Mouse (Mus musculus) urinary bladder, postnatal 14 days (tissue): ENCODE data around the gene Slc45a3.
A peak's percentile ranks its signal among the peaks of the same experiment; 100 is the strongest.

Experiments
- DNase-seq: peaks from one replicate; pipeline ENCODE4 v3.0.0; 2021; ENCODE audit warnings: low spot score

The Slc45a3 gene

DNA sequence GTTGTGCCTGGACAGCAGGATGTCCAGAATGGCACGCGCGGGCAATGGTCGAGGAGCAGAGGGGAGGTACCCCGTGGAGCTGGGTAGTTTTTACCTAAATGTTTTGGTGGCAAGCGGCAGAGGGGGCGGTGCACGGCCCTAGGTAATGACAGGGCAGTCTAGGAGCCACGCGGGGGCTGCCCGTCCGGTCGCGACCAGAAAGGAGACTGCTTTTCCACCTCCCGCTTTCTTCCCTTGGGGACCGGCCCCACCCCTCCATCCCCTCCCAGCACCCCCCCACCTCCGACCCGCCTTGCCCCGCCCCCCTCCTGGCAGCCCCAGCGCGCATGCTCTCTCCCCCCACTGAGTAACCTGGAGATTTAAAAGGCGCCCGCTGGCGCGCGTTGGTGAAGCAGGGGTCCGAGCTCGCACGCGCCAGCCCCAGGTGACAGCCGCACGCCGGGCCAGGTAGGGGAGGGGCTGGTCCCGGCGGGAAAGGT lies at the start of gene Slc45a3:
Gene Slc45a3, plus strand, starts transcription at position 362 of the 479 bp plus-strand sequence.
- DNase-seq, result peak; percentile 52

DNA sequence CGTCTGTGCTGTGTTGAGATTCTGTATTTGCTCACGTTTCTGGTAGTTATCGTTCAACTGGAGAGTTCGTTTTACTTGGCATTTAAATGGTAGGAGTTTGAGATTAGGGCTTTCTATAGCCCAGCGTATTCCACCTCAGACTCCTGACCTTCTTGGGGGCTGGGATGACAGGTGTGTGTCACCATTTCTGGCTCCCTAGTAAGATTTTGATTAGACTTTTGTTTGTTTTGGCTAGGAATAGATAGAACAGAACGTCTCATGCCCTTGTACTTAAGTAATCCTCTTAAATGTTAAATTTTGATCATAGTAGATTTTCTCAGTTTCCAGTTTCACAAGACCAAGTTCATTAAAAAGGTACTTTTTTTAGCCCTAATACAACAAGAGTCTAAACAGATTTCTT lies 45.1 kb upstream of the Slc45a3 start:
- DNase-seq, result no peak

DNA sequence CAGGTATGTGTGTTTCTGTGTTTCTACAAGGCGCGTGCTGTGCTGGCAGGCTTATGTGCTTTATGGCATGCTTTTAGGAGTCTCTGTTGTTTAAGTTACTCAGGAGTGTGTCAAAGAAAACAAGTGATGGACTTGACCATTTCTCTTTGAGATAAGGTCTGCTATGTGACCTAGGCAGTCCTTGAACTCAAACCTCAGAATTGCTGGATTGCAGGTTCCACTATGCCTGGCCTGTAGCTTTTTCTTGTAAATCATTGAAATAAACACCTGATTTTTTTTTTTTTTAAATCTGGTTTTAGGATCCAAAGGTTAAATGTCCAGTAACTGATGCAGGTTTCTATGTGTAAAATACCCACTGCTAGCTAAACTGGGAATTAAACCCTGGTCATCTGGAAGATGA lies 43.7 kb upstream of the Slc45a3 start:
- DNase-seq, result no peak

DNA sequence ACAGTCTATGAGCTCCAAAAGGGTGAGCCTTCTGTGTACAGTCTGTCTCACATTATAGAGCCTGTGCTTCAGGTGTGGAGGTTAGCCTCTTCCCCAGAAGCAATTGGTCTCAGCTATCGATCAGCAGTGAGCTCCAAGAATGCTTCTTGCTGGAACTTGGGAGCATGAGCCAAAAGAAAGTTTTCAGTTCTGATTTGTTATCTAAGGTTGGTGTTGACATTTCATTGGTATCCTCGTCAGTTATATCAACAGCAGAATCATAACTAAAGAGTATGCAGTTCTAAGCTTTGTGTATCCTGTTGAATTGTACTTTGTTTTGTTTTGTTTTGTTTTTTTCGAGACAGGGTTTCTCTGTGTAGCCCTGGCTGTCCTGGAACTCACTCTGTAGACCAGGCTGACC lies 40.7 kb upstream of the Slc45a3 start:
- no peak for DNase-seq

DNA sequence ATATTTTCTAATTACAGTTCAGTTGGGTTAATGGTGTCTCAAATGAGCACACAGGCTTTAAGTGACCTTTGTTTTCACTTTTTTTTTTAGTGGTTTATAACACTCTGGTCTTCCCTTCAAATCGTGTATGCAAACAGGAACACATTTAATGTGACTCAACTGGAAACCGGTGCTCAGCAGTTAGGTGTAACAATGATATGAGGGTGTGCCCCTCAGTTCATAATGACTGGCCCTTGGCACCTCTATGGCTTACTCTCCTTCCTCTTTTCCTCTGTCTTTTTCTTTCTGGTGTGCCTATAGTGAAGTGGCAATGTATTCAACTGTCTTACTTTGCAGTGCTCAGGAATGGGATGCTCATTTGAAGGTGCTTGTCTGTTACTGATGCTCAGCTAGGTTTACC lies 29.3 kb upstream of the Slc45a3 start:
- no peak for DNase-seq

DNA sequence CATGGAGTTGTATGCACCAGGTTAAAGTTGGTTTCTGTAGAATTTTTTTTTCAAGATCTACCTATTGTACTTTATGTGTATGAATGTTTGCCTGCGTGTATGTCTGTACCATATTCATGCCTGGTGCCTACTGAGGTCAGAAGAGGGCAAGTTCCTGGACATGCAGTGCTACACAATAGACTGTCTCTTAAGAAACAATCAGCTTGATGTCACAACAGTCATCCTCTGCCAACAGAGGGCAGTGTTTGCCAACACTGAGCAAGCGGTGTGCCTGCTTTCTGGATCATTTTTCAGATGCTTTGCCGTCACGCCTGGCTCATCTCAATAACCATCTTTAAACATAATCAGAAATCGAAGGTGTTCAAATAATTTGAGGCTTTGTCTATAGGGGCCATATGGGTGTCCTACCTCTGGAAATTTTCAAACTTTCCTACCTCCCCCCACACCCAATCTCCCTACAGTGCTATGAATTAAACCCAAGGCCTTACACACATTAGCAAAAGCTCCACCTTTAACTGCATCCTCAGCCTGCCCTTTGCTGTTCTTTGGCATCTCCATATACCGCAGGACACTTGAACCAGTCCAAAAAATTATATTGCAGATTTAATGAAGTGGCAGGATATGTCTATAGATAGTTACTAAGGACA lies 25.0 kb upstream of the Slc45a3 start:
- DNase-seq, result peak; percentile 74

DNA sequence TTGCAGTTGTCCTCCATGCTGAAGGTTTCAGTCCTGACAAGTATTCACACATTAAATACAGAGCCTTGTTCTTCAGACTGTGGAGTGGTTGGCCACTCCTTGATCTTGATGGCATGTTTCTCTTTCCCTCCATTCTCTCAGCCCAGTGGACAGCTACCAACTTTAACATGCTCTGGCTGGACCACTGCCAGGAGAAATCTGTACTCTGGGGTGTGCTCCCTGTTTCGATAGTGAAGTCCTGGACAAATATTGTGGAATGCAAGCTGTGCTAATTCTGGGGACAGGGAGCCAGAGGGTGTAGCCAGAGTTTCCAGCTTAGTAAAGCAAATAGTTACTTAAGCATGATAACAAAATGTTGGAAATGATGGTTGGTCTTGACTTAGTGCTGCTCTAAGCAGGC lies 24.0 kb upstream of the Slc45a3 start:
- DNase-seq, result peak; percentile 47

DNA sequence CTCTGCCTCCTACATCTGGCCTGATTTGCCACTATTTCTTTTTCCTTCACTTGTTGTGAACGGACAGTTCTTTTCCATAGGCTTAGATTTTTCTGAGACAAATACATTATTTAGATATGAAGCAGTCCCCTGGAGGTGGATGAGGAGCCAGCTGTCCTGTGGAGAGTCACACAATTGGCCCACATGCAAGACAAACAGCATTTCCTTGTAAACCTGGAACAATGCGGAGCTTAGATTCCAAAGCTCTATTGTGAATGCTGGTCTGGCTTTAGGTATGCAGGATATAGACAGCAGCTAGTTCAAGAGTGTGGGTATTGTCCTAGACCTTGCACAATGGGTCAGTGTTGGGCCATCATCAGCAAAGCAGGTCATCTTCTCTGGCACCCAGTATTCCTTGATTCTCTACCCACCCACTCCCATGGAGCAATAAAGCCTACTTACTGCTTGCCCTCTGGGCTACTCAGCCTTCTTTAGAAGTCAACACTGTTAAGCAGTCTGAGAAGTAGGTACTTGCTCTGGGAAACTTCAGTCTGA lies 22.0 kb upstream of the Slc45a3 start:
- DNase-seq, result no peak

DNA sequence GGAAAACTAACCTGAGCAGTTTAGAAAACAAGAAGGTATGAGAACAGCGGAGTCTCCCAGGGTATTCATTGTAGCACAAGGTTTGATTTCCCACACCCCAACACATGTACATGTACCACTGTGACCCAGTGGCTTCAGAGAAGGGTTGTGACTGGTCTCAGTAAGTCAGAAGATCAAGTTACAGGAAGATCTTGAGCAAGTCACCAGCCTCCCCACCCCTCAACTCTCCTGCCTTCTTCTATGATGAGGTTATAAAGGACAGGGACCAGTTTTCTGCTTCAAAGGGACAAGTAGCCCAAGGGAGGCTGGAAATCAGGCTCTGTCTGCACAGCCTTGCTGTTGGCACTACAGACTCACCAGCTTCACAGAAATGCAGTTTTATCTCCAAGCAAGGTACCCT lies 21.3 kb upstream of the Slc45a3 start:
- no peak for DNase-seq

DNA sequence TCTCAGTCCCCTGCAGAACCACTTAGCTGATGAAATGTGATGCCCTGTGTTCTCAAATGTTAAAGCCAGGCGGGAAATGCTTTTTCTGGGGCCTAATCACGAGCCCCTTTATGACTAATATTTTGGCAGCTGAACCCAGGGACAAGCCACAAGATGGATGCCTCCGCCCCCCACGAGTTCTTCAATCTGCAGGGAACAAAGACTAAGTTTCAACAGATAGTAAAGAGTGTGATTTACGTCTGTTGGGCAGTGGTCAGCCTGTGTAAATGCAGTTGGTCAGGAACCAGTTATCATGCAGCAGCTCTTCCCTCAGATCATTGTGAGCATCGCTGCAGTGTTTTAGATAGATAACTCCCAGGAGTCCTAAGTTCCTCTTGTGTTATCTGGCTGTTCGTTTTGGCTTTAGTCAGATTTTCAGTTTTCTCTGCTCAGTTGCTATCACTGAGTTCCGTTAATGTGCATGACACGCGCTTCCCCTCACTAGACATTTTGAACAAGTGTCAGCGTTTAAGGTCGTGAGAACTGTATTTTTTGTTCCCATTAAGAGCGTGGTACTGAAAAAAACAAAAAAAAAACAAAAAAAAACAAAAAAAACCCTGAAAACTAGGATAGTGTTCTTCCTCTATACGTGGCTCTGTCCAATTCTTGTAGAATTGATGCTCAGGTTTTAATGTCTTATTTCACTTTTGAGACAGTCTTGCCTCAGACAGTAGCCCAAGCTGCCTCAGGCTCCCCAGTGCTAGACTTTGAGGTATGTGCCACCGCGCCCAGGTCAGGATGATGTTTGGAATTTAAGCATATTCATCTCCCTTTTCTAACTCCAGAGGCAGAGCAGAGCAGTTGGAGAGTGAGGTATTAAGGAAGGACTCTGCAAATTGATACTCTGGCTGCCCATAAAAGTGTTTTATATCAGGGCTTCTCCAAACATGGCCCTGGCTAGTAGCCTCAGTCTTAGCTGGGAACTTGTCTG lies 19.9 kb upstream of the Slc45a3 start:
- DNase-seq, result no peak

DNA sequence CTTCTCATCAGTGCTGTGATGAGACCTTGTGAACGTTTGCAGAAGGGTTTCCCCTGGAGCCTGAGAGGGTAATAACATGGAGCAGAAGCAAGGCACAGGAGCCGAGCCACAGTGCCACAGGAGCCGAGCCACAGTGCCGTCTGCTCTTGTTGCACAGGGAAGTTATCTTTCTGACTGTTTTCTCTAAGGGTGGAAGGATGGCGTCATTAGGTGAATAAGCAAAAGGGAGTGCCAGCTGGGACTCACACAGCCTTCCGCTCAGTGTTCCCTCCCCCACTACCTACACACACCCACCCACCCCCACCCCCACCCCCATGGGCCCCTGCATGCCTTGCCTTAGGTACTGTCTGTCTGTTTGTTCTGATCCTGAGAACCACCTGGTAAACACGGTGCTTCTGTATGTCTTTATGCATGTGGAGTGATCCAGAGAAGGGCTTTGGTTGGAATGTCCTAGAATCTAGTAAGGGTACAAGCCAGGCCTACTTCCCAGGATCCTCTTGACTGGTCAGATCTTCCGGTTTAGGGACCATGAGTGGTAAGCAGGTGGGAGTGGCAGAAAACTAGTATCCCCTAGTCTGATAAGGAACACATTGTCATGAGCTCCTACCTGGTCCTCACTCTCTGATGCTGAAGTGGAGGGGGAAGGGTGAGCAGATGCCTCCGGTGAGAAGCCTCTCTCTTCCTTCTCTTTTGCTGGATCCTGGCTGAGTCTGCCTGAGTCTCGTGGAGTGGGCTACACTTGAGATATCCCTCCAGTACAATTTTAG lies 16.9 kb upstream of the Slc45a3 start:
- no peak for DNase-seq

DNA sequence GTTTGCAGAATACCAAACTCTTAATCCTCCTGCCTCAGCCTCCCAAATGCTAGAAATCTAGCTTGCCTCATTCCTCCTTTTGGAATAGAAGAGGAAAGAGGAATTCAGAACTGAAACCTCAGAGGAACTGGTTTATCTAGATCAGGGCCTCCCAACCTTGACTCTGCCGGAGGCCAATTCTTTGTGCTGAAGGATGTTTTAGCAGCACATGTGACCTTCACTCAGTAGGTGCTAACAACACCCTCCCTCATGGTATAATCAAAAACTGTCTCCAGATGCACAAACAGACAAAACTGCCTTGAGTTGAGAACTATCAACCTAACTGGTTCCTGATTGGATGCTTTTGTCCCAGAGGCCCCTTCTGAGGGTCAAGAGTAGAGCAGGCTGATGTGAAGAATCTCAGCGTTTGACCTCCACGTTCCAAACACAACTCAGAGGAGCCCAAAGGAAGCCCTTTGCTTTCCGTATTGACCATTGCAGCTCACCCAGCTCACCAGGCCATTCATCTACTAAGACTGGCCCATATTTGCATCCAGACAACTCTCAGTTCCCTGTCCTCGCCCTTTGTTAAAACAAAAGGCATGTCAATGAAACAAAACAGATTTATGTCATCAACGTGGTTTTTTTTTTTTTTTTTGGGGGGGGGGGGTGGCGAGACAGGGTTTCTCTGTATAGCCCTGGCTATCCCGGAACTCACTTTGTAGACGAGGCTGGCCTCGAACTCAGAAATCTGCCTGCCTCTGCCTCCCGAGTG lies 16.1 kb upstream of the Slc45a3 start:
- no peak for DNase-seq

DNA sequence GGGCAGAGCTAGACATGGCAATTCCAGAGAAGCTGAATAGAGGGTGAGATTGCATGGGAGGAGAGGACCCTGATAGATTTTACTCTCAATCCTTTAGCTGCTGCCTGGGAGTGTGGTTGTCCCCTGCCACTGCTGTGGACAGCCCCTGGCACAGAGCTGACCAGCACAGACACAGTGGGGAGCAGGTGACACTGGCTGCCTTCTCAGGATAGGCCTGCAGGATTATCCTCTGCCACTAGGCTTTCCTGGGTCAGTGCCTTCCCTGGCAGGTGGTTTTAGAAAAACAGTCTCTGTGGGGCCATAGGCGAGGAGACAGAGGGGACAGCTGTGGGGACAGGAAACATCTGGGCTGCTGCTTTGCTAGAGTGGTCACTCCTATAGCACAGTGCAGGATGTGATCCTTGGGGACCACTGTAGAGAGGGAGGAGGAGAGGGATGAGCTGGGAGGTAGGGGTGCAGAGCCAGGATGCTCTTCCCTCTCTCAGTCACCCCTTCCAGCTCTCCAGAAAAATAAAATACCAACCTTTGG lies 14.7 kb upstream of the Slc45a3 start:
- no peak for DNase-seq

DNA sequence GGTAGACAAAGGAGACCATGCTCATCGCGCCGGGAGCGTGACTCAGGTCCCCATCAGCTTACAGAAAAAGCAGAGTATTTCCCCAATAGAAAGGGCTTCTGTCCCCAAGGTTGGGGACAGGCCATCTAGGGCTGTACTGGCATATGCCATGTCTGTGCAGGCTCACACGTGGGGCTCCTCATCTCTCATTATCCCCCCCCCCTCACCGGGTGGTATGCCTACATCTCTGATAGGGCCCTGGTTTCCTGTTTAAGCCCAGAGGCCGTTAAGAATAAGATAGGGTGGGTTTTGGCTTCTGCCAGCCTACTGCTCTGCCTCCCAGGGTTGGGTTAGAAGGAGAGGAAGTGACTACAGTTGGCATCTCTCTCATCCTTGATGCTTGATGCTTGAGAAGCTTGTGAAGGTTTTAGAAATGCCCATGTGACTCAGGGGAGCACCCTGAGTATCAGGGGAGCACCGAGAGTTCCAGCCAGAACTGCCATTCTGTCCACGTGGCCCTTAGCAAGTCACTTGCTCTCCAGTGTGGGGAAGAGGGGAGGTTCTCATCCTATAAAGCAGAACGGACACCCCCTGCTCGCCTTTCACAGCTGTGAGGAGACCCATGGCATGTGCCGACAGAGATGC lies 8.4 kb upstream of the Slc45a3 start:
- no peak for DNase-seq

DNA sequence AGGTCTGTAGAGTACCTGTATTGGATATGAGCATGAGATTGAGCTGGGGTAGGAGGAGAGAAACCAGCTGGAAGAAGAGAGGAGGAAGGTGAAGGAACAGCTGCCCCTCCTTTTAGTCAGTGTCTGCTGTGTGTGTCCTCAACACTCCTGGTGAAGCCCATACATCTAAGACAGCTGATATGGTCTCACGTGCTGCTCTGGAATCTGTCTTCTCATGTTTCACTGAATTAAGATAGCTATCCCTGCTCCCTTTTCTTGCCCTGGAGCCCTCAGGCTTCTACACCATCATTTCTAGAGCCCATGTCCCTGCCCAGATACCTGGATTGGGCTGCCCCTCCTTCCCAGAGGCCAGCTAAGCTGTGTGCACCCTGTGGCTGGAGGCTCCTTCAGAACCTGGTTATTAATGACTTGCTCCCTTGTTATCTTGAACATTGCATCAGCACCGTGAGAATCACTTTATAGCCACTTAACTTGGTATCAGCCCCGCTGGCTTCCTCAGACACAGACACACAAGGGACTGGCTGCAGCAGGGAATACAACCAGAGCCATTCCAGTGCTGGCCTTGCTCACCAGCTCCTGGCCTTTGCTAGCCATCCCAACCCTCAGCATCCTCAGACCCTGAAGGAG lies 7.5 kb upstream of the Slc45a3 start:
- DNase-seq, result no peak

DNA sequence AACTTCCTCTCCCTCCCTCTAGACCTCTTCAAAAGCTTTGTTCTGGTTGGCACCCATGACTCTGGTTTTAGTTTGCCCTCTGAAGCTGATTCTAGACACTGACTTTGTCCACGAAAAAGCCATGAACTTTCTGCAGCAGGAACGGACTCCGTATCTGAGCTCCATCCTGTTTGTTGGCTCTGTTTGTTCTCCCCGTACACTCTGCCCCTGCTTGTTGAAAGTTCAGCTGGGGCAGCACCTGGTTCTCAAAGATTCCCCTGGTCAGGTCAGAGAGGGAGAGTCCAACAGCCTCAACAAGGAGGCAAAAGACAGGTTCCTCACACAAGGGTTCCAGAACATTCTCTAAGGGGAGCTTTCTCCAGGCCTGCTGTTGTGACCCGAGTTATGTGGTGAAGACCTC lies 5.4 kb upstream of the Slc45a3 start:
- no peak for DNase-seq

DNA sequence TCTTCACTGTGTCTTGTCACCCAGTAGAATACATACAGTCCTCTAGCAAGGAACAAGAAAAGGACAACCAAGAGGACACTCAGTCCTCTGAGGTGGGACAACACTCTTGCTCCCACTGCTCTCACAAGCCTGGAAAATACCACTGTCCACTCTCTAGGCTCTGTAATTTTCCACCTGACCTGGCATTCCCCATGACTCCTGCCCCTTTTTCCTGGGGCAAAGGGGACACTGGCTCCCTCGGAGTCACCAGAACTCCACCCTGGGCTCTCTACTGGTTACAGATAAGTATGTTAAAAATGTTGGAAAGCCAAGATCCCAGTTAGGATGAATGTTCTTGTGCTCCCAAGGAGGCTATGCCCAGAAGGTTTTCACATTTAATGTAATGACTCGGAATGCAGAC lies 1.8 kb upstream of the Slc45a3 start:
- DNase-seq, result no peak

DNA sequence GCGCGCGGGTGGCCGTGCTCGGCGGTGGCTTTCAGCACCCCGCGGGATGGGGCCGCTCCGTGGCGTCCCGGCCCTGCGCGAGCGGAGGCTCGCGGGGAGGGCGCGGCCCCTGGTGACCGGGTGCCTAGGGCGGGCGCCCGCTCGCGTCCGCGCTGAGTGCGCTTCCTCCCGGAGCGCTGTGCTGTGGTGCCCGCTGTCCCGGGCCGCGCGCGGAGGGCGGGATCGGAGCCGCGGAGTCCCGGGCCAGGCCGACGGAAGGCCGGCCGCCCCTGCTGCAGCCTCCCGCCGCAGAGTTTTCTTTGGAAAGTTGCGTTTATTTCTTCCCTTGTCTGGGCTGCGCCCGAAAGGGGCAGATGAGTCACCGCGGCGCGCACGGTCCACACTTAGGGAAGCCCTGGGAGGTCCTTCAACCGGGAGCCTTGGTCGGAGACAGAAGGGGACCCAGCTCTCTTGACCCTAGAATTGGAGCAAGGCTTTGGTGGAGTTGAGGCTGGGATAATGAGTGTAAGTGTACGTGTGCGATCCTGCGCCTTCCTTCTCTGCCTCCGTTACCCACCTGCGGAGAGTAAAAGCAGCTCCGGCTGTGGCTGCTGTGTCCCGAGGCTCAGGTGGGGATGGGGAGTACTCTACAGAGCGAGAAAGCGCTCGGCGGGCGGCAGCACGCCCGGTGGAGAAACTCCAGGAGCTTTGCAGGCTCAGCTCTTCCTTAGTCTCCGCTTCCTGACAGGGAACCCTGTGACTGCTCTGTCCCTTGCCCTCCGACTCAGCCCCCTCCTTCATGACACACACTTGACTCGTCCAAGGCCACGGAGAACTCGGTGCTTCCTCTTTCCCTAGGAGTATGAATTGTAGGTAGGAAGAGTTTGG lies 551 bp downstream of the Slc45a3 start:
- peak; percentile 31 for DNase-seq

DNA sequence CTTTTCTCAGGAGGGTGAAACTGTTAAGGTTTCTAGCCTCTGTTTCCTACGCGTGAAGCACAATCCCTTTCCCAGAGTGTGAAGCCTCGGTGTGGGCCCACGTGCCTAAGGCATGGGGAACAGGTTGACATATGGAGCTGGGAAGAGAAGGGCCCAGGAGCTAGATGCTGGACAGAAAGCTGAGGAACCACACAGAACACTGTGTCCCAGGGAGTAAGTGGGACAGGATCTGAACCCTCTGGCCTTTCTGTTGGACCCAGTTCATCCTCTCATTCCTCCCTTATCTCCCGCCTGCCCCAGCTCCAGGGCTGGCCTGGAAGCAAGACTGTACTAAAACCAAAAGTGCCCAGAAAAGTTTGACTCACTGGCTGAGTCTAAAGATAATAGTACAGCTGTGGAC lies 1.3 kb downstream of the Slc45a3 start:
- no peak for DNase-seq
